Mouse (Mus musculus) cortical plate, adult 2 months (tissue): ENCODE results near the gene Cfap69.

ENCODE experiments used
- CTCF ChIP-seq: fragments of 200-500 bp; IDR thresholded peaks from 2 replicates; pipeline ENCODE4 v1.5.1; 2011; ENCODE audit warnings: mild to moderate bottlenecking, control low read depth, low read length; ENCODE audit not compliant: insufficient read depth; ENCODE audit errors: extremely low read depth
- POLR2A ChIP-seq: fragments of 200-500 bp; IDR thresholded peaks from 2 replicates; pipeline ENCODE4 v1.6.1; 2011; ENCODE audit warnings: mild to moderate bottlenecking, low read length, control low read depth; ENCODE audit not compliant: insufficient read depth; ENCODE audit errors: extremely low read depth

DNA sequence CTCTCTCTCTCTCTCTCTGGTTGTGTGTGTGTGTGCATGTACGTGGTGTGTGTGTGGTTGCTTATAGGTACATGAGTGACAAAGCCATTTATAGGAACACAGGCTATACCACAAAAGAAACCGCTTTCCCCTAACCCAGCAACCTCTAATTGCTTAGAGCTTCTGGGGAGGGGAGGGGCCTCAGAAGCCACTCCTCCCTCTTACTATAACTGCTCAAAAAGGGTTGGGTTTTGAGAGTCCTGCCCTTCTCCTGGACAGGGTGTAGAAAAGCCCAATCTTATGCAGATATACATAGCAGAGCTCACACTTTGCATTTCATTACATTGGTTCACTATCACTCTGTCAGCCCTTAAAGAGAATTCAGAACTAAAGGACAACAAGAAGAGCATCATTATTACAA, 36.3 kb upstream of the Cfap69 start:
- TF ChIP-seq CTCF, result no peak
- no peak for TF ChIP-seq POLR2A
